Mouse (Mus musculus): ENCODE measurements around the gene Slc6a13. TPM values are rescaled to one million over a fixed set of nuclear protein-coding genes. Genes with fewer than 3 reads are reported as not detected.

The Slc6a13 gene
- polyA plus RNA-seq, 1 experiment: 11.8 TPM

GRCm38 (mm10) chr6:121385397-121385796, 85.4 kb downstream of the Slc6a13 start:
- TF ChIP-seq POLR2A (IDR thresholded peaks at IDR 0.05; ENCODE audit: extremely low read depth, insufficient read depth, low read length) (no peak), CTCF (IDR thresholded peaks at IDR 0.05; ENCODE audit: extremely low read depth, insufficient read depth, low read length) (no peak)
- H3K4me1 ChIP-seq (ENCODE audit: control insufficient read depth, insufficient read depth, low read length): no peaks in the 10 kb centered on the region
- no peak overlapping the region for H3K4me3 ChIP-seq (ENCODE audit: insufficient read depth, low read length)
- H3K27ac ChIP-seq (ENCODE audit: insufficient read depth, low read length): no peak overlapping the region

Other genes starting within 250 kb of the Slc6a13 start
- 67.4 and 69.0 TPM in 2 replicates for gene Mical3, start 169.2 kb upstream of the Slc6a13 start, polyA plus RNA-seq (2012; rRNA removed)
- gene Pex26, start 116.6 kb upstream of the Slc6a13 start, polyA plus RNA-seq (2012; rRNA removed): 15.4 and 15.6 TPM in 2 replicates
- 5.4 and 5.8 TPM in 2 replicates for gene Tuba8, start 89.5 kb upstream of the Slc6a13 start, polyA plus RNA-seq (2012; rRNA removed)
- 2.2 and 3.6 TPM in 2 replicates for gene Usp18, start 54.3 kb upstream of the Slc6a13 start, polyA plus RNA-seq (2012; rRNA removed)
- gene Slc6a12, start 42.8 kb downstream of the Slc6a13 start, polyA plus RNA-seq (2012; rRNA removed): 1.2 and 1.4 TPM in 2 replicates
- 75.7 and 85.0 TPM in 2 replicates for gene Iqsec3, start 173.5 kb downstream of the Slc6a13 start, polyA plus RNA-seq (2012; rRNA removed)